In genomic region chrX:48462754-48463507, GRCm38 (mm10) we compare ENCODE assay signal across 8 mouse cellular contexts. TPM values are rescaled to one million over a fixed set of nuclear protein-coding genes. Genes with fewer than 3 reads are reported as not detected.
DNase-seq lines count a peak whose midpoint lies in the region; ATAC-seq and TF ChIP-seq lines count a peak whose summit lies in the region.

TSS of gene Elf4 (minus strand) at chrX:48463132.

- H3K9me3 ChIP-seq in forebrain, embryonic 14.5 days (replicated peaks; ENCODE audit: control insufficient read depth, low read length), result no peaks in the 10 kb centered on the region
- H3K9me3 ChIP-seq in lung, postnatal 0 days (ENCODE audit: low read length), result no peaks in the 10 kb centered on the region

- peak within 1 kb of the TSS; percentile 25 for H3K4me3 ChIP-seq in forebrain, embryonic 14.5 days (ENCODE audit: low read depth, low read length)
- H3K4me3 ChIP-seq in lung, postnatal 0 days (ENCODE audit: low read depth, low read length), result peak within 1 kb of the TSS; percentile 24

- 30% methylated on average over 36 of the region's 38 CpGs for WGBS in forebrain, embryonic 14.5 days
- 14% methylated on average over 35 of the region's 38 CpGs for WGBS in lung, postnatal 0 days

- H3K27me3 ChIP-seq in forebrain, embryonic 14.5 days (replicated peaks; ENCODE audit: control insufficient read depth, insufficient read depth, low read length), result no peaks in the 10 kb centered on the region
- H3K27me3 ChIP-seq in lung, postnatal 0 days (replicated peaks; ENCODE audit: insufficient read depth, low read length), result no peaks in the 10 kb centered on the region

- no peak for TF ChIP-seq POLR2A in brain, embryonic 14.5 days (IDR thresholded peaks at IDR 0.05; ENCODE audit: borderline replicate concordance, extremely low read depth, insufficient read depth, insufficient read length, poor library complexity, severe bottlenecking)

- TF ChIP-seq CTCF in brain, embryonic 14.5 days (IDR thresholded peaks at IDR 0.05; ENCODE audit: borderline replicate concordance, extremely low read depth, insufficient read depth, insufficient read length), result peak; percentile 86
- TF ChIP-seq CTCF in lung, postnatal 0 days (IDR thresholded peaks at IDR 0.05), result peak; percentile 90

- ATAC-seq in forebrain, embryonic 14.5 days, result peak; percentile 88
- peak; percentile 79 for ATAC-seq in lung, postnatal 0 days

- peak within 1 kb of the TSS; percentile 57 for H3K4me2 ChIP-seq in forebrain, embryonic 14.5 days (ENCODE audit: low read length)
- peak within 1 kb of the TSS; percentile 60 for H3K4me2 ChIP-seq in lung, postnatal 0 days (replicated peaks; ENCODE audit: low read depth, low read length)

- H3K36me3 ChIP-seq in forebrain, embryonic 14.5 days (ENCODE audit: control insufficient read depth, insufficient read depth, low read length), result no peaks in the 10 kb centered on the region
- H3K36me3 ChIP-seq in lung, postnatal 0 days (ENCODE audit: insufficient read depth, low read length), result no peaks in the 10 kb centered on the region

- peak within 1 kb of the TSS; percentile 46 for H3K9ac ChIP-seq in forebrain, embryonic 14.5 days (ENCODE audit: low read length)
- H3K9ac ChIP-seq in lung, postnatal 0 days (replicated peaks; ENCODE audit: low read depth), result no peak within 1 kb of the TSS

- peak; percentile 64 for DNase-seq in ES-CJ7 (ENCODE audit: low read depth, low spot score)
- DNase-seq in brain, embryonic 14.5 days (ENCODE audit: low read depth), result peak; percentile 63
- peak; percentile 61 for DNase-seq in forebrain, embryonic 14.5 days (ENCODE audit: low spot score)
- DNase-seq in heart, postnatal 4 days, result peak; percentile 83
- DNase-seq in layer of hippocampus, adult 9-11 months, result peak; percentile 10
- peak; percentile 65 for DNase-seq in lung, postnatal 0 days (ENCODE audit: low spot score)
- peak; percentile 48 for DNase-seq in ovary, postnatal 10 days (ENCODE audit: low spot score)
- DNase-seq in thymus, postnatal 14 days, result peak; percentile 79

- H3K27ac ChIP-seq in forebrain, embryonic 14.5 days (ENCODE audit: low read depth, low read length), result no peak within 1 kb of the TSS
- no peak within 1 kb of the TSS for H3K27ac ChIP-seq in lung, postnatal 0 days (ENCODE audit: low read length)

- no peak for TF ChIP-seq EP300 in lung, postnatal 0 days (IDR thresholded peaks at IDR 0.05)

- H3K4me1 ChIP-seq in forebrain, embryonic 14.5 days (ENCODE audit: control insufficient read depth, insufficient read depth, low read length), result no peaks in the 10 kb centered on the region
- no peaks in the 10 kb centered on the region for H3K4me1 ChIP-seq in lung, postnatal 0 days (ENCODE audit: insufficient read depth, low read depth, low read length)

RNA-seq across cellular contexts. Expression of gene Elf4, which starts in this region (rescaled TPM):
- polyA plus RNA-seq in brain, embryonic 14.5 days (2012; rRNA removed), result 2.1 and 2.8 TPM in 2 replicates
- polyA plus RNA-seq in forebrain, embryonic 14.5 days (2014; fragmentation: Nextera tagmentation; extraction: Ambion mirVana), result 0.57 and 0.69 TPM in 2 replicates
- 10 to 100 TPM; 25.7 to 32.4 TPM for total RNA-seq in heart, postnatal 4 days (2021)
- polyA plus RNA-seq in lung, postnatal 0 days (2015; fragmentation: Nextera tagmentation; extraction: Ambion mirVana), result 3.5 and 3.8 TPM in 2 replicates

Comparison
In these comparisons a context has a peak if more than half of its experiments do, and no peak if none do; other contexts are left out.
1. Peak in DNase-seq, ATAC-seq, H3K4me3 ChIP-seq, H3K9ac ChIP-seq and H3K4me2 ChIP-seq in forebrain, embryonic 14.5 days; RNA of the gene not detected or under 1 TPM.
2. DNase-seq: peak in every context shown above with its lines; median percentile 83 in heart, postnatal 4 days; 79 in thymus, postnatal 14 days; 65 in lung, postnatal 0 days; 64 in ES-CJ7; 63 in brain, embryonic 14.5 days; 61 in forebrain, embryonic 14.5 days; 48 in ovary, postnatal 10 days; 10 in layer of hippocampus, adult 9-11 months.